Mouse (Mus musculus): ENCODE results near the gene Kif6.

DNA sequence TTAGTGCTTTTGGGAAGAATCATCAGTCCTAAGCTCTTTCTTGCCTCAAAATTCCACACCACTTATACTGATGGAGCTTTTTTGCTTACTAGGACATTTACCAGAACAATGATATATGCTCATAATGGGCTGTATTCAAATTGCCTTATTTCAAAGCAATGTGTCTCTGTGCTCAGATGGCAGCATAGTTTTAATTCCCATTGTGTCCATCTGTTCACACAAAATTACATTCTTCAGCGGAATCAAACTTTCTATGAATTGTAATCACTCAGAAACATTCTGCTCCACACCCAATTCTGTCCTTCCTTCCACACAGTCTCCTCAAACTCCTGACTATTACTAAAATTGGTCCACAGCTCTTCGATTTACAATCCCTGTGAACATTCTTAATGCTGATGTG is 94.3 kb downstream of the Kif6 start:
- no peak for TF ChIP-seq CTCF (IDR thresholded peaks at IDR 0.05; ENCODE audit: low read depth)
- no peak for TF ChIP-seq EP300 (IDR thresholded peaks at IDR 0.05; ENCODE audit: low read depth)
